Mouse (Mus musculus) testis, adult 2 months (tissue): ENCODE results near the gene Ttc28. TPM values are rescaled to one million over a fixed set of nuclear protein-coding genes. Genes with fewer than 3 reads are reported as not detected.

ENCODE experiments used
- H3K27ac ChIP-seq: fragments of 200-500 bp; 2 replicates; pipeline ENCODE4 v1.5.1; 2012; ENCODE audit warnings: low read depth, low read length; ENCODE audit not compliant: control insufficient read depth, insufficient read depth
- H3K27me3 ChIP-seq: fragments of 200-500 bp; 2 replicates; pipeline ENCODE4 v1.6.1; 2012; ENCODE audit warnings: mild to moderate bottlenecking, low read length, moderate library complexity; ENCODE audit not compliant: control insufficient read depth, insufficient read depth
- H3K36me3 ChIP-seq: fragments of 200-500 bp; 2 replicates; pipeline ENCODE4 v1.6.1; 2012; ENCODE audit warnings: mild to moderate bottlenecking, low read length; ENCODE audit not compliant: control insufficient read depth, insufficient read depth
- H3K4me1 ChIP-seq: fragments of 200-500 bp; 2 replicates; pipeline ENCODE4 v1.6.1; 2012; ENCODE audit warnings: low read length; ENCODE audit not compliant: control insufficient read depth, insufficient read depth
- H3K4me3 ChIP-seq: fragments of 200-500 bp; 2 replicates; pipeline ENCODE4 v1.5.1; 2012; ENCODE audit warnings: low read depth, mild to moderate bottlenecking, low read length, moderate library complexity, mixed read lengths; ENCODE audit not compliant: control insufficient read depth
- CTCF ChIP-seq: fragments of 200-500 bp; IDR thresholded peaks from 2 replicates; pipeline ENCODE4 v1.5.1; 2012; ENCODE audit warnings: low read depth, mild to moderate bottlenecking, inconsistent platforms, low read length, moderate library complexity; ENCODE audit not compliant: control insufficient read depth, insufficient read depth, insufficient replicate concordance
- POLR2A ChIP-seq: fragments of 200-500 bp; IDR thresholded peaks from 2 replicates; pipeline ENCODE4 v1.6.1; 2012; ENCODE audit warnings: low read depth, mild to moderate bottlenecking, inconsistent platforms, low read length, moderate library complexity; ENCODE audit not compliant: control insufficient read depth
- polyA plus RNA-seq: library from polyadenylated mRNA; depleted of rRNA; stranded (reverse); fragments of >200 nt; gene quantifications from 2 replicates; pipeline ENCODE4 v1.2.3, GENCODE M21; 2012

Ttc28 gene
- polyA plus RNA-seq, 1 experiment = 4.6 TPM

- no peaks in the 10 kb centered on the region for H3K27me3 ChIP-seq
- H3K4me1 ChIP-seq = peaks cover 7% of the 10 kb centered on the region; the same call in 1 of the 2 replicates
- H3K36me3 ChIP-seq = no peaks in the 10 kb centered on the region
- H3K27ac ChIP-seq = 0 out of 2 replicates have a peak overlapping the region, but pooled peaks have one; percentile 35
- no peak for TF ChIP-seq POLR2A
- TF ChIP-seq CTCF = no peak
- H3K4me3 ChIP-seq = peak overlapping the region; percentile 80
Measured at GRCm38 (mm10) chr5:110840465-110840864, 39.1 kb upstream of the Ttc28 start.

GRCm38 (mm10) chr5:110841046-110841862, 38.3 kb upstream of the Ttc28 start:
- Histone ChIP-seq H3K27me3 (no peaks in the 10 kb centered on the region), H3K27ac (no peak overlapping the region), H3K36me3 (no peaks in the 10 kb centered on the region), H3K4me1 (peaks cover 7% of the 10 kb centered on the region; the same call in 1 of the 2 replicates), H3K4me3 (no peak overlapping the region)
- no peak for TF ChIP-seq CTCF
- TF ChIP-seq POLR2A = no peak

GRCm38 (mm10) chr5:110852990-110853389, 26.6 kb upstream of the Ttc28 start:
- TF ChIP-seq CTCF (no peak), POLR2A (no peak)
- H3K36me3 ChIP-seq = no peaks in the 10 kb centered on the region
- no peak overlapping the region for H3K27ac ChIP-seq
- H3K27me3 ChIP-seq = no peaks in the 10 kb centered on the region
- no peak overlapping the region for H3K4me3 ChIP-seq
- no peaks in the 10 kb centered on the region for H3K4me1 ChIP-seq

GRCm38 (mm10) chr5:110857091-110857490, 22.5 kb upstream of the Ttc28 start:
- Histone ChIP-seq H3K27me3 (no peaks in the 10 kb centered on the region), H3K4me3 (no peak overlapping the region), H3K27ac (no peak overlapping the region), H3K4me1 (no peaks in the 10 kb centered on the region), H3K36me3 (no peaks in the 10 kb centered on the region)
- TF ChIP-seq CTCF = no peak

GRCm38 (mm10) chr5:110859013-110859650, 20.5 kb upstream of the Ttc28 start:
- no peaks in the 10 kb centered on the region for H3K4me1 ChIP-seq
- TF ChIP-seq POLR2A = 0 out of 2 replicates have a peak, but pooled peaks have one; percentile 19
- no peak for TF ChIP-seq CTCF
- H3K4me3 ChIP-seq = no peak overlapping the region
- H3K36me3 ChIP-seq = no peaks in the 10 kb centered on the region
- H3K27me3 ChIP-seq = no peaks in the 10 kb centered on the region
- peak overlapping the region; percentile 64 for H3K27ac ChIP-seq

- TF ChIP-seq CTCF = no peak
- TF ChIP-seq POLR2A = no peak
- H3K36me3 ChIP-seq = no peaks in the 10 kb centered on the region
- no peak overlapping the region for H3K27ac ChIP-seq
- no peaks in the 10 kb centered on the region for H3K4me1 ChIP-seq
- H3K4me3 ChIP-seq = no peak overlapping the region
- no peaks in the 10 kb centered on the region for H3K27me3 ChIP-seq
Measured at GRCm38 (mm10) chr5:110860445-110860844, 19.2 kb upstream of the Ttc28 start.

- TF ChIP-seq CTCF (no peak), POLR2A (no peak)
- H3K4me3 ChIP-seq = no peak overlapping the region
- no peaks in the 10 kb centered on the region for H3K36me3 ChIP-seq
- H3K4me1 ChIP-seq = no peaks in the 10 kb centered on the region
- peak overlapping the region; percentile 61 for H3K27ac ChIP-seq
- no peaks in the 10 kb centered on the region for H3K27me3 ChIP-seq
Measured at GRCm38 (mm10) chr5:110868460-110868859, 11.1 kb upstream of the Ttc28 start.
